Mouse (Mus musculus) liver, postnatal 0 days (tissue): Measurements from ENCODE around the gene Tnip2.

Experiments
- CTCF ChIP-seq: sonication (generic); IDR thresholded peaks from 2 replicates; pipeline ENCODE4 v1.5.1; 2016; ENCODE audit warnings: antibody characterized with exemption, low read depth
- EP300 ChIP-seq: IDR thresholded peaks from 2 replicates; pipeline ENCODE4 v1.6.1; 2016; ENCODE audit warnings: antibody characterized with exemption, low read depth, mild to moderate bottlenecking

- no peak for TF ChIP-seq CTCF
- no peak for TF ChIP-seq EP300
Measured at GRCm38 (mm10) chr5:34520458-34521209, 6.8 kb upstream of the Tnip2 start.
